ENCODE assay signal across 11 mouse cellular contexts in the genomic region with DNA sequence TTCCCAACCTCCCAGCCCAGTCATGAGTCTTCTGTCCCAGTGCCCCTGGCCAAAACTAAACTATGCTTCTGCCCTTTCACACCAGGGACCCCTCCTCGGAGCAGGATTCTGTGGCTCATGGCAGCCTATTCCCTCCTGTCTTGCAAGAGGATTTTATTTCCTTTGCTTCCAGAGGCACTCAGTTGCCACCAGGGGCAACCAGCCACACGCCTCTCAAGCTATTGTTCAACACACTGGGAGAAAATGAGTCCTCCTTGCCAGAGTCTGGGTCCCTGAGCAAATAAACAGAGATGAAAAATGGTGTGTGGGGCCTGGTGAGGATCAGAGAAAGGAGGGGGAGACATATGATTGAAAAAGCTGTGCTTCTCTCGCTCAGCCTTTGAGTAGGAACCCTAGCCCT.
DNase-seq lines count a peak whose midpoint lies in the region; ATAC-seq lines count a peak whose summit lies in the region.
"Had no signal": no experiment of that assay in that cellular context is flagged by ENCODE, and none has a peak within 500 bp of the region (broad histone marks: within the 10 kb centered on the region; RNA-seq: fewer than 3 reads in every experiment).

No protein-coding gene starts in this region.

- no peak overlapping the region for H3K9ac ChIP-seq in hindbrain, embryonic 14.5 days
- H3K9ac ChIP-seq in midbrain, embryonic 16.5 days (ENCODE audit: low read depth, low read length) = no peak overlapping the region

- no peaks in the 10 kb centered on the region for H3K36me3 ChIP-seq in hindbrain, embryonic 14.5 days (replicated peaks; ENCODE audit: control insufficient read depth, insufficient read depth)
- no peaks in the 10 kb centered on the region for H3K36me3 ChIP-seq in midbrain, embryonic 16.5 days (ENCODE audit: control insufficient read depth, insufficient read depth, low read length)
- H3K36me3 ChIP-seq: heart, embryonic 10.5 days had no signal

- 0 out of 2 replicates have a peak, but pooled peaks have one; percentile 17 for ATAC-seq in hindbrain, embryonic 14.5 days (ENCODE audit: low FRiP score)
- 0 out of 2 replicates have a peak, but pooled peaks have one; percentile 39 for ATAC-seq in midbrain, embryonic 16.5 days

- no peak overlapping the region for H3K4me3 ChIP-seq in hindbrain, embryonic 14.5 days (replicated peaks; ENCODE audit: low read length)
- H3K4me3 ChIP-seq in midbrain, embryonic 16.5 days (ENCODE audit: low read depth, low read length) = no peak overlapping the region
- H3K4me3 ChIP-seq: heart, embryonic 10.5 days had no signal

- peaks cover 14% of the 10 kb centered on the region for H3K4me1 ChIP-seq in hindbrain, embryonic 14.5 days (replicated peaks; ENCODE audit: control insufficient read depth, insufficient read depth, low read length)
- peaks cover 14% of the 10 kb centered on the region; the same call in 1 of the 2 replicates for H3K4me1 ChIP-seq in midbrain, embryonic 16.5 days (ENCODE audit: control insufficient read depth, insufficient read depth, low read length)
- H3K4me1 ChIP-seq: heart, embryonic 10.5 days had no signal

- 26% methylated on average over 3 of the region's 3 CpGs for WGBS in hindbrain, embryonic 14.5 days
- 20% methylated on average over 3 of the region's 3 CpGs for WGBS in midbrain, embryonic 16.5 days

- DNase-seq in ZHBTc4 (ENCODE audit: low read depth, low spot score) = peak; percentile 4
- DNase-seq in embryo, embryonic 10.5 days (ENCODE audit: low spot score) = peak; percentile 30
- DNase-seq in hindbrain, embryonic 14.5 days (ENCODE audit: low spot score) = no peak
- DNase-seq in thymus, postnatal 25 days = no peak
- no peak for DNase-seq in left cerebral cortex, adult 11 months (ENCODE audit: low spot score)
- DNase-seq in cerebellum, adult 8-10 months = no peak
- DNase-seq: gastrocnemius, postnatal 10 days; heart, postnatal 4 days; kidney, adult 8-10 months had no signal

- H3K27ac ChIP-seq in hindbrain, embryonic 14.5 days = peak overlapping the region; percentile 65
- peak overlapping the region; percentile 56; the same call in 1 of the 2 replicates for H3K27ac ChIP-seq in midbrain, embryonic 16.5 days (ENCODE audit: low read length)
- H3K27ac ChIP-seq: heart, embryonic 10.5 days had no signal

- H3K9me3 ChIP-seq in hindbrain, embryonic 14.5 days (ENCODE audit: control insufficient read depth, low read length) = no peaks in the 10 kb centered on the region
- no peaks in the 10 kb centered on the region for H3K9me3 ChIP-seq in midbrain, embryonic 16.5 days (replicated peaks; ENCODE audit: control insufficient read depth, low read length, poor library complexity, severe bottlenecking)
- H3K9me3 ChIP-seq: heart, embryonic 10.5 days had no signal

- no peak overlapping the region for H3K4me2 ChIP-seq in hindbrain, embryonic 14.5 days (replicated peaks)
- no peak overlapping the region for H3K4me2 ChIP-seq in midbrain, embryonic 16.5 days (ENCODE audit: low read length)

- H3K27me3 ChIP-seq in hindbrain, embryonic 14.5 days (ENCODE audit: control insufficient read depth, insufficient read depth, low read length) = no peaks in the 10 kb centered on the region
- no peaks in the 10 kb centered on the region for H3K27me3 ChIP-seq in midbrain, embryonic 16.5 days (ENCODE audit: control insufficient read depth, insufficient read depth, low read depth, low read length)

Comparison
In these comparisons a context has a peak if more than half of its experiments do, and no peak if none do; other contexts are left out.
1. DNase-seq: peak in ZHBTc4 (single experiment) and embryo, embryonic 10.5 days (single experiment); none in hindbrain, embryonic 14.5 days (single experiment), thymus, postnatal 25 days (single experiment), left cerebral cortex, adult 11 months (single experiment) and cerebellum, adult 8-10 months (single experiment).